Mouse (Mus musculus) Muller cell, postnatal 12 days (primary cell): ENCODE measurements at regions not wholly inside any gene's neighbourhood (a gene's known extent, or its start where the extent isn't known, plus 50 kb on each side); places are given as distances from the start of the nearest gene placed in this dataset.
"Not testable (repeated sequence)": the region's sequence is repeated elsewhere in the genome, so short reads cannot be mapped to it uniquely, and the experiment has no call there.

ENCODE experiments used
- DNase-seq: peaks from one replicate; pipeline ENCODE4 v3.0.0-alpha.2; 2015; ENCODE audit errors: inconsistent ontology term

- not testable (repeated sequence) for DNase-seq
Observed at GRCm38 (mm10) chr11:45424066-45424465, 427.8 kb upstream of the Clint1 start.

GRCm38 (mm10) chr11:45440937-45441720, 410.7 kb upstream of the Clint1 start:
- no peak for DNase-seq

GRCm38 (mm10) chr11:45446512-45446911, 405.3 kb upstream of the Clint1 start:
- no peak for DNase-seq

GRCm38 (mm10) chr11:45454234-45454633, 397.6 kb upstream of the Clint1 start:
- DNase-seq = peak; percentile 64

GRCm38 (mm10) chr11:45454933-45455332, 396.9 kb upstream of the Clint1 start:
- peak; percentile 90 for DNase-seq

GRCm38 (mm10) chr11:45456724-45457123, 395.1 kb upstream of the Clint1 start:
- DNase-seq = no peak

GRCm38 (mm10) chr11:45457597-45457996, 394.3 kb upstream of the Clint1 start:
- DNase-seq = no peak

- no peak for DNase-seq
Observed at GRCm38 (mm10) chr11:45460000-45460792, 391.7 kb upstream of the Clint1 start.

- peak; percentile 55 for DNase-seq
Observed at GRCm38 (mm10) chr11:45464501-45464900, 387.4 kb upstream of the Clint1 start.

GRCm38 (mm10) chr11:45466350-45466749, 385.5 kb upstream of the Clint1 start:
- no peak for DNase-seq

- DNase-seq = no peak
Observed at GRCm38 (mm10) chr11:45472171-45472570, 379.7 kb upstream of the Clint1 start.

- no peak for DNase-seq
Observed at GRCm38 (mm10) chr11:45476917-45477316, 374.9 kb upstream of the Clint1 start.

- no peak for DNase-seq
Observed at GRCm38 (mm10) chr11:45485950-45486349, 365.9 kb upstream of the Clint1 start.

GRCm38 (mm10) chr11:45491021-45491967, 360.6 kb upstream of the Clint1 start:
- DNase-seq = no peak

GRCm38 (mm10) chr11:45495246-45495645, 356.6 kb upstream of the Clint1 start:
- DNase-seq = no peak

- DNase-seq = no peak
Observed at GRCm38 (mm10) chr11:45508566-45508965, 343.3 kb upstream of the Clint1 start.

- no peak for DNase-seq
Observed at GRCm38 (mm10) chr11:45509278-45509677, 342.6 kb upstream of the Clint1 start.

GRCm38 (mm10) chr11:45514415-45515271, 337.2 kb upstream of the Clint1 start:
- DNase-seq = no peak

- no peak for DNase-seq
Observed at GRCm38 (mm10) chr11:45524720-45525119, 327.1 kb upstream of the Clint1 start.

GRCm38 (mm10) chr11:45531044-45531626, 320.7 kb upstream of the Clint1 start:
- DNase-seq = no peak
